Mouse (Mus musculus) liver, embryonic 11.5 days (tissue): ENCODE measurements around the gene Rnf220. TPM values are rescaled to one million over a fixed set of nuclear protein-coding genes. Genes with fewer than 3 reads are reported as not detected.

Experiments
- ATAC-seq: fragments of 200-750 bp; cut with Nextera tagmentation; replicated peaks from 2 replicates; pipeline ENCODE4 v1.8.0; 2017; ENCODE audit warnings: moderate number of reproducible peaks, mild to moderate bottlenecking, moderate TSS enrichment, moderate library complexity; ENCODE audit not compliant: low FRiP score
- DNase-seq: peaks from one replicate; pipeline ENCODE4 v3.0.0-alpha.2; 2017; ENCODE audit warnings: low spot score
- H3K27ac ChIP-seq: fragments of 300-500 bp; sonication (generic); 2 replicates; pipeline ENCODE4 v1.5.1; 2014; ENCODE audit warnings: mild to moderate bottlenecking, low read depth, low read length, control low read depth
- H3K27me3 ChIP-seq: fragments of 300-500 bp; sonication (generic); replicated peaks from 2 replicates; pipeline ENCODE4 v1.6.1; 2014; ENCODE audit warnings: low read length, mixed read lengths; ENCODE audit not compliant: control insufficient read depth, insufficient read depth
- H3K36me3 ChIP-seq: fragments of 300-500 bp; sonication (generic); 2 replicates; pipeline ENCODE4 v1.6.1; 2014; ENCODE audit warnings: mild to moderate bottlenecking, low read length, moderate library complexity, mixed read lengths; ENCODE audit not compliant: control insufficient read depth, insufficient read depth
- H3K4me1 ChIP-seq: fragments of 300-500 bp; sonication (generic); replicated peaks from 2 replicates; pipeline ENCODE4 v1.6.1; 2014; ENCODE audit warnings: low read length, mixed read lengths; ENCODE audit not compliant: control insufficient read depth, insufficient read depth
- H3K4me2 ChIP-seq: fragments of 300-500 bp; sonication (generic); 2 replicates; pipeline ENCODE4 v1.6.1; 2014; ENCODE audit warnings: mild to moderate bottlenecking, control low read depth, moderate library complexity
- H3K4me3 ChIP-seq: fragments of 300-500 bp; sonication (generic); 2 replicates; pipeline ENCODE4 v1.5.1; 2014; ENCODE audit warnings: low read depth, low read length, control low read depth
- H3K9ac ChIP-seq: fragments of 300-500 bp; sonication (generic); 2 replicates; pipeline ENCODE4 v1.6.1; 2014; ENCODE audit warnings: low read depth, low read length, control low read depth
- H3K9me3 ChIP-seq: fragments of 300-500 bp; sonication (generic); 2 replicates; pipeline ENCODE4 v1.6.1; 2016; ENCODE audit warnings: low read length, inconsistent platforms, mixed read lengths; ENCODE audit not compliant: control insufficient read depth
- WGBS: fragments of 180-500 bp; shearing (Covaris S2); extraction: QIAGEN DNeasy Blood & Tissue Kit; methylation state at CpG from one replicate; pipeline ENCODE4 v1.1.7; 2014; 5-methylcytosine and 5-hydroxymethylcytosine counted together
- polyA plus RNA-seq: library from polyadenylated mRNA; unstranded; fragments of >200 nt; fragmentation: Nextera tagmentation; extraction: Ambion mirVana; gene quantifications from 2 replicates; pipeline ENCODE4 v1.2.1, GENCODE M21; 2014

The Rnf220 gene
- polyA plus RNA-seq, 1 experiment from 2014 or later, result 70.9 TPM

- 50% methylated on average over 6 of the region's 6 CpGs for WGBS
- Histone ChIP-seq H3K4me3 (no peak overlapping the region), H3K4me2 (no peak overlapping the region), H3K27ac (no peak overlapping the region), H3K9ac (no peak overlapping the region), H3K36me3 (no peaks in the 10 kb centered on the region), H3K27me3 (no peaks in the 10 kb centered on the region; the same call in 1 of the 2 replicates), H3K9me3 (no peaks in the 10 kb centered on the region), H3K4me1 (0 out of 2 replicates have a peak, but pooled peaks cover 3% of the 10 kb centered on the region)
- DNase-seq (no peak), ATAC-seq (no peak)
Measured at GRCm38 (mm10) chr4:117346025-117346424, 150.8 kb downstream of the Rnf220 start.

- Histone ChIP-seq H3K4me1 (0 out of 2 replicates have a peak, but pooled peaks cover 3% of the 10 kb centered on the region), H3K4me3 (no peak overlapping the region), H3K36me3 (no peaks in the 10 kb centered on the region), H3K27ac (no peak overlapping the region), H3K9ac (no peak overlapping the region), H3K9me3 (no peaks in the 10 kb centered on the region), H3K4me2 (no peak overlapping the region), H3K27me3 (no peaks in the 10 kb centered on the region; the same call in 1 of the 2 replicates)
- WGBS, result 74% methylated on average over 8 of the region's 8 CpGs
- ATAC-seq (no peak), DNase-seq (no peak)
Measured at GRCm38 (mm10) chr4:117343385-117343784, 153.5 kb downstream of the Rnf220 start.

- ATAC-seq (no peak), DNase-seq (no peak)
- WGBS, result 60% methylated on average over 12 of the region's 12 CpGs
- no peaks in the 10 kb centered on the region for H3K36me3 ChIP-seq
- H3K27me3 ChIP-seq, result no peaks in the 10 kb centered on the region; the same call in 1 of the 2 replicates
- no peaks in the 10 kb centered on the region for H3K9me3 ChIP-seq
- H3K4me1 ChIP-seq, result 0 out of 2 replicates have a peak, but pooled peaks cover 3% of the 10 kb centered on the region
- no peak overlapping the region for H3K4me3 ChIP-seq
- H3K27ac ChIP-seq, result no peak overlapping the region
- no peak overlapping the region for H3K9ac ChIP-seq
- H3K4me2 ChIP-seq, result no peak overlapping the region
Measured at GRCm38 (mm10) chr4:117342751-117343150, 154.1 kb downstream of the Rnf220 start.

GRCm38 (mm10) chr4:117341282-117341681, 155.6 kb downstream of the Rnf220 start:
- Histone ChIP-seq H3K4me3 (no peak overlapping the region), H3K27me3 (no peaks in the 10 kb centered on the region; the same call in 1 of the 2 replicates), H3K27ac (no peak overlapping the region), H3K4me2 (no peak overlapping the region), H3K9ac (no peak overlapping the region), H3K36me3 (no peaks in the 10 kb centered on the region), H3K9me3 (no peaks in the 10 kb centered on the region), H3K4me1 (0 out of 2 replicates have a peak, but pooled peaks cover 3% of the 10 kb centered on the region)
- DNase-seq, result no peak
- ATAC-seq, result no peak
- WGBS, result 66% methylated on average over 5 of the region's 5 CpGs

GRCm38 (mm10) chr4:117339796-117340195, 157.1 kb downstream of the Rnf220 start:
- Histone ChIP-seq H3K9ac (no peak overlapping the region), H3K9me3 (no peaks in the 10 kb centered on the region), H3K4me1 (no peaks in the 10 kb centered on the region), H3K27ac (no peak overlapping the region), H3K27me3 (no peaks in the 10 kb centered on the region; the same call in 1 of the 2 replicates), H3K4me2 (no peak overlapping the region), H3K36me3 (no peaks in the 10 kb centered on the region), H3K4me3 (no peak overlapping the region)
- DNase-seq (no peak), ATAC-seq (0 out of 2 replicates have a peak, but pooled peaks have one; percentile 41)

GRCm38 (mm10) chr4:117330836-117331475, 165.9 kb downstream of the Rnf220 start:
- DNase-seq (no peak), ATAC-seq (no peak)
- Histone ChIP-seq H3K4me2 (no peak overlapping the region), H3K27ac (no peak overlapping the region), H3K4me3 (no peak overlapping the region), H3K27me3 (peaks cover 9% of the 10 kb centered on the region; the same call in 1 of the 2 replicates), H3K9ac (no peak overlapping the region), H3K9me3 (no peaks in the 10 kb centered on the region), H3K36me3 (no peaks in the 10 kb centered on the region), H3K4me1 (no peaks in the 10 kb centered on the region)
- WGBS, result 54% methylated on average over 11 of the region's 11 CpGs

GRCm38 (mm10) chr4:117330132-117330531, 166.7 kb downstream of the Rnf220 start:
- DNase-seq (no peak), ATAC-seq (no peak)
- no peak overlapping the region for H3K4me2 ChIP-seq
- H3K9me3 ChIP-seq, result no peaks in the 10 kb centered on the region
- no peak overlapping the region for H3K27ac ChIP-seq
- H3K4me1 ChIP-seq, result no peaks in the 10 kb centered on the region
- H3K27me3 ChIP-seq, result peaks cover 9% of the 10 kb centered on the region; the same call in 1 of the 2 replicates
- 75% methylated on average over 3 of the region's 3 CpGs for WGBS
- no peak overlapping the region for H3K4me3 ChIP-seq
- H3K9ac ChIP-seq, result no peak overlapping the region
- H3K36me3 ChIP-seq, result no peaks in the 10 kb centered on the region

- no peaks in the 10 kb centered on the region for H3K4me1 ChIP-seq
- ATAC-seq, result no peak
- no peak overlapping the region for H3K27ac ChIP-seq
- no peak overlapping the region for H3K4me3 ChIP-seq
- no peak for DNase-seq
- H3K9me3 ChIP-seq, result no peaks in the 10 kb centered on the region
- peaks cover 15% of the 10 kb centered on the region for H3K27me3 ChIP-seq
- H3K4me2 ChIP-seq, result no peak overlapping the region
- H3K36me3 ChIP-seq, result no peaks in the 10 kb centered on the region
- H3K9ac ChIP-seq, result no peak overlapping the region
- 76% methylated on average over 3 of the region's 3 CpGs for WGBS
Measured at GRCm38 (mm10) chr4:117326915-117327314, 169.9 kb downstream of the Rnf220 start.

- DNase-seq (no peak), ATAC-seq (no peak)
- peaks cover 10% of the 10 kb centered on the region for H3K27me3 ChIP-seq
- no peaks in the 10 kb centered on the region for H3K9me3 ChIP-seq
- no peaks in the 10 kb centered on the region for H3K36me3 ChIP-seq
- no peak overlapping the region for H3K4me3 ChIP-seq
- H3K4me1 ChIP-seq, result no peaks in the 10 kb centered on the region; the same call in none of the 2 replicates
- no peak overlapping the region for H3K27ac ChIP-seq
- H3K9ac ChIP-seq, result no peak overlapping the region
- no peak overlapping the region for H3K4me2 ChIP-seq
- whole genome bisulfite sequencing, result 82% methylated on average over 2 of the region's 2 CpGs
Measured at GRCm38 (mm10) chr4:117325076-117325475, 171.8 kb downstream of the Rnf220 start.
